Mouse (Mus musculus) embryo, embryonic 11 days (tissue): Measurements from ENCODE around the gene Bst2.

Experiments
- DNase-seq: peaks from one replicate; pipeline ENCODE4 v3.0.0-alpha.2; 2015

Gene Bst2

DNA sequence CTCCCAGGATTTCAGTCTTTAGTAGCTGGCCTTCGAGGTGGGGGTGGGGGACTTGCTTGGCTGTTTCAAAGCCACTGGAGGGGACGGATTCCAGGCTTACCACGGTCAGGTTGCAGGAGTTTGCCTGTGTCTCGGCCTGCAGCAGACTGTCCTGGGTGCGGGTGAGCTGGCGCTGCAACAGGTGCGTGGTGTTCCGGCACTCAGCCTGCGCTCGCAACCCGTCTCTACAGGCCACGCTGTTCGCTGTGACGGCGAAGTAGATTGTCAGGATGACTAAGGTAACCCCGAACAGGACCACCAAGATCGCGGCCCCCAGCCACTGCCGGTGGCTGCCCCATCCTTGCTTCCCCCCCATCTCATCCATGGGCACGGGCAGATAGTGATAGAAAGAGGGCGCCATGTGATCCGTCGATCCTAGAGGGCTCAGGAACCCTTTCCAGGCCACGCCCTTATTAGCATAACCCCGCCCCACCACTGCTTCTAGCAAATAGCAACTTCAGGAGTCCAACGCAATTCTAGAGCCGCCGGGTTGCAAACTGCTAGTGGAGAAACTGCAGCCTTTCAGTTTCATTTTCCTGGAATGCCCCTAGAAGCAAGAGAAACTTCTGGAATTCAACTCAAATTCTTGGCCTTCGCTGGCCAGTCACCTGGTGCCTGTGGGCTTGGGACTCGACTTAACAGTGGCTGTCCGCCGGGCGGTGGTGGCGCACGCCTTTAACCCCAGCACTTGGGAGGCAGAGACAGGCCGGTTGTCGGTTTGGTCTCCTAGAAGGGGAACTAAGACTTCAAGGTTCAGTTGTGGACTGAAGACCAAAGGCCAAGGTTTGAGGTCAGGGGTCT lies at the start of gene Bst2:
TSS of gene Bst2 (minus strand) at position 429 of the 840 bp plus-strand sequence.
- DNase-seq = peak; percentile 92

DNA sequence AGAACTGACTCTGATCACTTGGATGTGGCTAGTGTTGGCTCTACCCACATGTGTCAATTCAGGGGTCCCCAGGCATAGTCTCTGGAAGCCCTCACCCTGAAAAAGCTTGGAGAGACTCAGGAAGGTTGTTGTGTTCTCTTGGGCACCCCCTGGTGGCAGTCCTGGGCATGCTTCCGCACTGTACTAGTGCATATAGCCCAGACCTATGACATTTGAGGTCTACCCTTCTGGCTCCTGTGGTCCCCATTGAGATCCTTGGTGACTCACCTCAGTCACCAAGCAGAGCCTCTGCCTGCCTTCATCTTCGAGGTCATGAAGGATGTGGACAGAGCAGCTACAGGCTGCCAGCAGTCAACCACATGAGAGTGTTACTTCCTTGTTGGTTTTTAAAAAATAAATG lies 49.6 kb upstream of the Bst2 start:
- peak; percentile 38 for DNase-seq

DNA sequence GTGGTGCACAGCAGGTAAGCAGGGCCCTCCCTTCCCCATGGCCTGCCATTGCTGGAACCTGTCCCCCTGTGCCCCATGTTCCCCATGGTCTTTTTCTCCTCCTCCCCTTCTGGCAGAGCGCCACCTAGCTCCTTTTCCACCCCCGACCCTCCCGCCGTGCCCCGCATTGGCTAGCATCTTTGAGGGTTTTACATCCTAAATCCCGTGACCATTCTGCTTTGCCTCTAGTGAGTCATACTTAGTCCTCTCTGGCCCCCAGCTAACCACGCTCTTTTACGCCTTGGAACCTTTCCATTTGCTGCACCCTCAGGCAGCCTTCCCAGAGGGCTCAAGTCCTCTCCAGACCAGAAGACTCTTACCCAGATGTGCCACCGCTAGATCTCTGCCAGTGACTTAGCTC lies 42.9 kb upstream of the Bst2 start:
- no peak for DNase-seq

DNA sequence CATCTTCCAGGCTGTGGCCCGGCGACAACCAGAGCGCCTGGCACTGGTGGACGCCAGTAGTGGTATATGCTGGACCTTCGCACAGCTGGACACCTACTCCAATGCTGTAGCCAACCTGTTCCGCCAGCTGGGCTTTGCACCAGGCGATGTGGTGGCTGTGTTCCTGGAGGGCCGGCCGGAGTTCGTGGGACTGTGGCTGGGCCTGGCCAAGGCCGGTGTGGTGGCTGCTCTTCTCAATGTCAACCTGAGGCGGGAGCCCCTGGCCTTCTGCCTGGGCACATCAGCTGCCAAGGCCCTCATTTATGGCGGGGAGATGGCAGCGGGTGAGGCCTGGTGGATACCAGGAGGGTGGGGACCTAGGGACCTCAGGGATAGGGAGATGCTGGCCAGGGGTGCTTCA lies 42.2 kb upstream of the Bst2 start:
- no peak for DNase-seq

DNA sequence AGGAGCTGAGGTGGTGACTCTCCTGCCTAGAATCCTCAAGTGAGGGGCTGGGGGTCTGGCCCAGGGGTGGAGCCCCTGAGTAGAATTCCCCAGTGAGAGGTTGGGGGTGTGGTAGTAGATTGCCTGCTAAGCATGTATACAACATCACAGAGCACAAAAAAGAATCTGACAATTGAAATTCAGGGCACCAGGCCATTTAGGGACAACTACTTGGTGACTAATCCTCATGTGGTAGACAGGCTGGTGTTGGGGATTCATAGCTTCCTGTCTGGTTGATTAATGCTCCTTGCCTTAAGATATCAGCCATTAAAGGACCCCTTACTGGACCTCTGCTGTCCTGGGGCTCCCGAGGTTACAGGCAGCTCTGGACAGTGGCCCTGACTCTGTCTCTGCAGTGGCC lies 41.8 kb upstream of the Bst2 start:
- no peak for DNase-seq

DNA sequence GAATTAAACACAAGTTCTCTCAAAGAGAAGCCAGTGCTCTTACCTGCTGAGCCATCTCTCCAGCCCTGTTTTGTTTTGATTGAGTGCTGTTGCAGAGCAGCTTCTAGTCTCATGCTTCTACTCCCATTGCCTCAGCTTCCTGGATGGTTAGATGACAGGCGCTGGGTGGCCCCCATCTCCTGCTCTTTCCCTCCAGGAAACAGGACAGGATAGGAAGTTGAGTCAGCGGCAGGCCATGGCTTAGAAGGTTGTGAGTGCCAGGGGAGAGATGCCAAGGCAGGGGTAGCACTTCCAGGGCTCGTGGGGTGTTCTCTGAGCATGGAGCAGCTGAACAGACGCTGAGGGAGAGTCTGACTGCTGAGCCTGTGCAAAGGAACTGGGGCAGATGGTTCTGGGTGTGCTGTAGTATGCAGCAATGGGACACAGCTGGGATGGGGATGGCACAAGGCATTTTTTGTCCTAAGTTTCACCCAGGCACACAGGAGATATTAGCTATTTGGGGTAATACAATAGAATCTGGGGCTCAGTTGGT lies 40.7 kb upstream of the Bst2 start:
- no peak for DNase-seq

DNA sequence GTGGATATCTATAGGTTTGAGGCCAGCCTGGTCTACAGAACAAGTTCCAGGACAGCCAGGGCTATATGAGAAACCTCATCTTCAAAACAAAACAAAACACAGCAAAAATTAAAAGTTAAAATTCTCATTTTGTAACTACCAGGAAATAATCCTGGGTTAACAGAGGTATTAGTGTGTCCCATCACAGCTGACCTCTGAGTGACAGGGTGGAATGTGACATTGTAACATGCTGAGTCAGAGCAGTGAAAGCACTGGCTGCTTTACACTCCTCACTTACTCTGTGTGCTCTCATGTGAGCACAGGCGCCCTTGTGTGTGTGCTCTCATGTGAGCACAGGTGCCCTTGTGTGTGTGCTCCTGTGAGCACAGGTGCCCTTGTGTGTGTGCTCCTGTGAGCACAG lies 37.8 kb upstream of the Bst2 start:
- DNase-seq = no peak

DNA sequence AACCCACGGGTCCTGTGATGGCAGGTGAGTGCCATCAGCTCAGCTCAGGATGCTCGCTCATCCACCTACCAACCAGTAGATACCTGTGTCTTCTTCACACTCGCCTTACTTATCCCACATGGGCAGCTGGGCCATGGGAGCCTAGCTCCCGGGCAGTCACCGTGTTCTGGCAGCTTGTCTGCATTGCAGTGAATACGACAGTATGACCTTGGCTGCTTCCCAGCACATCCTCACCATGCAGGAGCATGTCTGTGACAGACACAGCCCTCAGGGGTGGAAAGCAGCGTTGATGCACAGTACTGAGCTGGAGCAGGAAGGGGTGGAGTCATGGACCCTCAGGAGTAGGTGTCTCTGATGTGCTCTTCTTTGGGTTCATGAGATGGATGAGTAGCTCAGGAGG lies 37.2 kb upstream of the Bst2 start:
- DNase-seq = no peak

DNA sequence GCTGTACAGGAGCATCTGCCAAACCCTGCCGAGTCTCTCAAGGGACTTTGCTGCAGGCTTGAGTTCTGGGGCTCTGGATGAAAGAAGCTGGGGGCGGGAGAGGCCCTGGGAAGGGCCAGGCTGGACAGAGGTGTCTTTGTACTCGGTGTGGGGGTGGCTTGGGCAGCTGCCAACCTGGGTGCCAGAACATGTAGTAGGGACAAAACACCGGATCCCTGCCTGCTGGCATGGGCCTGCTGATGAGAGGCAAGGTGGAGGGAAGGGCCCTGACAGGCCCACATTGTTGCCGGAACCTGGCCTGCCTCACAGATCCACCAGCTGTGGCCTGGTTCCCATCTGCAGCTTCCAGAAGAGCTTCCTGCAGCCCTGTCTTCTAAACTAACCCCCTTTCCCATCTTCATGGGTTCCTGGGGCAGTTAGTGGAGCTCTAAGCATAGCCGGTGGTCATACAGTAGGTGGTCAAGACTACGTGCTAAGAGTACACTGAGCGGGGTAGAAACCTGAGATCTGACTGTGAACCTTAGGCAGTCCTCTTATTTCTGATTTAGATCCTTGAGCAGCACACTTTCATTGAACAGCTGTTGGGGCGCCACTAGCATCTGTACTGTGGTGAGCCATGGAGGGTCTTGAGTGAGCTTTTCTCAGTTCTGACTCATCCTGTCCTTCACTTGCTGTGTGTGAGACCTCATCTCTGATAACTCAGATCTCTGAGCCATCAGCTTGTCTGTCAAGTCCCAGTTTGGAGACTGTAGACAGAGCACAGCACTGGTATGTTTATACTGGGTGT lies 35.8 kb upstream of the Bst2 start:
- no peak for DNase-seq

DNA sequence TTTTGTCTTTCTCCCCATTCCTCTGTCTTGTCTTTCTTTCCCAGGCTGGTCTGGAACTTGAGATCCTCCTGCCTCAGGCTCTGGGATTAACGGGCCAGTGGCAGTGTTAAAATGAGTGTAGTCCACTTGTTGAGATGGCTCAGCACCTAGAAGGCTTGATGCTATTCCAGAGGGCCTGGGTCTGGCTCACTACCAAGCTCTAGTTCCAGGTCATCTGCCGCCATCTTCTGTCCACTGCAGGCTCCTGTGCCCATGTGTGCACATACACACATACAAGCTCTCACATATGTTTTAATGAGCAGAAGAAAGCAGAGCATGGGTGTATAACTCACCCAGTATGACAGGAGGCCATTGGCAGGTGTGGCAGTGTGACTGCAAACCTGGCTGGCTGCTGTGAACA lies 34.8 kb upstream of the Bst2 start:
- no peak for DNase-seq

DNA sequence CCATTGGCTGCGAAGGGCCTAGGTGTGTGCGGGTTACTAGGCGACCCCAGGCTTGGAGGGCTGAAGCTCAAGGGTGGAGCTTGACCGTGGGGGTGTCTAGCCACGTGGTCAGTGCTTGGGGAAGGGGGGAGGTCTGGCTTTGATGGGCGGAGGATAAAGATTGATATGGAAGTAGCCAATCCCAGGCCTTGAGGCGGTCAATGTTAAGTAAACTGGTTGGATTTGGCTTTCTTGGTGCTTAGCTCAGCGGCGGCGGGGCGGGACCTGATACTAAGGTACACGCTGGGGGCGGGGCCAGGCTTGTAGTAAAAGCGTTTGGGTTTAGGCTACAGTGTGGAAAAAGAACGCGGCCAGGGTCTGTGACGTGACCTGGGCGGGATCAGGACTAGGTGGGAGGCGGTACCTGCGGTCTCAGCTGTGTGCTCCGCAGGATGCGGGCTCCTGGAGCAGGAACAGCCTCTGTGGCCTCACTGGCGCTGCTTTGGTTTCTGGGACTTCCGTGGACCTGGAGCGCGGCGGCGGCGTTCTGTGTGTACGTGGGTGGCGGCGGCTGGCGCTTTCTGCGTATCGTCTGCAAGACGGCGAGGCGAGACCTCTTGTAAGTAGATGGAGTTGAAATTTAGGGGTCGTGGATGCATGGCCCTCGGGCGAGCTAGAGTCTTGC lies 33.2 kb upstream of the Bst2 start:
- peak; percentile 96 for DNase-seq

DNA sequence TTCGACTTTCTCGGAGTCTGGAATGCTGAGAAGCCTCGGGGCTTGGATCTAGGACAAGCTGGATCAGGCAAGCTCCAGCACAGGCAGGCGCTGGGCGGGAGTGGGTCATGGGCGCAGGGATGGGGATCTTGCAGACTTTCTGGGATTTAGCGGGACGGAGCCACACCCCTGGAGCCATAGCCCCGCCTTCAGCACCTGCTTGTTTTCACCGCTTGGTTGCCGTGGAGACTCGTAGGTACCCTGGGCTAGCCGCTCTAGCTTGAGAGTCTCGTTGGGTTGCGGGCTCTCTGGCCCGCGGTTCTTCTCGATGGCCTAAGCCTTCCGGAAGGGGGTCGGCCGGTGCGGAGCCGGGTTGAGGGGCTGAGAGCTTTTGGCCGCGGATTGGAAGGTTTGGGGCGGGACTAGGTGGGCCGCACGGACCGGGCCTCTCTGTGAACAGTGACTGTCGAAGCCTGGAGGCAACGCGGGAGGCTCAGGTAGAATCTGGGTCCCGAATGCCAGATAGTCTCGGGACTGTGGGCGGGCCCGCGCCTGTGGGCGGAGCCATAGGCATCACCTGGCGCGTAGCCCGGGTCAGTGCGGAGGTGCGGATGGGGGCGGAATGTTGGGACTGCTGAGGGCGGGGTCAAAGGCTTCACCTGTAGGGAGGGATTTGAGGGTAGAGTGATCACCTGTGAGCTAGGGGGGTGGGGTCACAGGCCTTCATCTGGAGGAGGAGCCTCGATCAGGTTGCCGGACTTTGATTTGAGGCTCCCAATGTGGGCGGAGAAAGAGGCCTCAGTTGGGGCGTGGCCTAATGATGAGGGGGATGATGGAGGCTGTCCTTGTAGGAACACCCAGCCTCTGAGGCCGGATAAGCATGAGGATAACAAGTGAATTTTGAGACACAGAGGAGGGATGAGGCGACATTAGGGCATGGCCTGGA lies 32.4 kb upstream of the Bst2 start:
- DNase-seq = peak; percentile 93

DNA sequence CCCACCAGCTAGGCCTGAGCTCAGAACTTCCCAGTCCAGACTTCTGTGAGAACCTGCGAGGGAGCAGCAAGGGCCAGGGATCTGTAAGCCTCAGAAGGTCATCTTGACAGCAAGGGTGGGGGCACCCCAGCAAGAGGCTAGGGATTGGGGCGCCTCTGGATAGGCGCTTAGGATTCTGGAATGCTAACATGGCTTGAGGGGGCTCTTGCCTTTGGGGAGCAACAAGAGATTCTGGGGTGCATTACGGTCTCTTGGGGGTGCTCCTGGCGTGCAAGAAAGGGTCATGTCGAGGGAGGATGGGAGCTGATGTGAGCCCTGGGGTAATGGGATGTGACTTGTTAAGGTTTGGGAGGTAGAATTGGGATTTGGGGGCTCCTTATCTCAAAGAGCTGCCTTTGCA lies 31.7 kb upstream of the Bst2 start:
- DNase-seq = no peak

DNA sequence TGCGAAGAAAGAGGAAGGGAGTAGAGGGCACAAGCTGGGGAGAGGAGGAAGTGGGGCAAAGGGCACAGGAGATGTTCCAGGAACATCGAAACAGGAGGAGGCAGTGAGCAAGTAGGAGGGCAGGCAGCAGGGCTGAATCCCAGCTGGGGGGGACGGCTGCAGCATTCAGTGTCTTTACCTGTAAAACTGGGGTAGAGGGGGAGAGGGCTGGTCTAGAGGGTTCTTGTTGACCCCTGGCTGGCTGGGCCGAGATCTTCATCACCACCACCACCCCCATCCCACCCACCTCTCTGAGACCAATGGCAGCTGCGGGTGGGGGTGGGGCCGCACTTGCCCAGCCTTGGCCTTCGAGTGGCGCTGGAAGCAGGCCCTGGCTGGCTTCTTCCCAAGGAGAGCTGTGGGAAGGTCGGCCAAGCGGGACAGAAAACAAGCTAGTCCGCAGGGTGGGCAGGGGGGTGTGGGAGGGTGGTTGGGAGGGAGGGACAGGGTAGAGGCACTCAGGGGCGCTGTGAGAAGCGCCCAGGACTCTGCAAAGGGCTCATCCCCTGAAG lies 31.2 kb upstream of the Bst2 start, which contains the start of gene Slc27a1:
TSS of gene Slc27a1 (plus strand) at position 496 of the 551 bp plus-strand sequence.
- no peak for DNase-seq

DNA sequence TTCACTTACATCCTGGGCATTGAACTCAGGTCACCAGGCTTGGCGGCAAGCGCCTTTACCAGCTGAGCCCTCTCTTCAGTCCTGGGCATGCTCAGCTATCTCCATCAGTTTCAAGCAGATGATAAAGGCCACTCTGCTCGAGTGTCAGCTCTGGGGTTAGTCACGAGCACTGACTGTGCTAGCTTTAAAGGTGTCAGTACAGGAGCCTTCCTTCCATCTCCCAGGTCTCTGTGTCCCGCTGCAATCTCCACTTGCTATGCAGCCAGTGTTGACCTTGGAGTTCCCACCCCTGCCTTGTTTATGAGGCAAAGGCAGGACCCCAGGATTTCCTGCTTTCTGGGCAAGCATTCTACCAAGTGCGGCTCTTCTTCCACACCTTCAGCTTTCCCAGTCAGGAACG lies 30.3 kb upstream of the Bst2 start:
- no peak for DNase-seq

DNA sequence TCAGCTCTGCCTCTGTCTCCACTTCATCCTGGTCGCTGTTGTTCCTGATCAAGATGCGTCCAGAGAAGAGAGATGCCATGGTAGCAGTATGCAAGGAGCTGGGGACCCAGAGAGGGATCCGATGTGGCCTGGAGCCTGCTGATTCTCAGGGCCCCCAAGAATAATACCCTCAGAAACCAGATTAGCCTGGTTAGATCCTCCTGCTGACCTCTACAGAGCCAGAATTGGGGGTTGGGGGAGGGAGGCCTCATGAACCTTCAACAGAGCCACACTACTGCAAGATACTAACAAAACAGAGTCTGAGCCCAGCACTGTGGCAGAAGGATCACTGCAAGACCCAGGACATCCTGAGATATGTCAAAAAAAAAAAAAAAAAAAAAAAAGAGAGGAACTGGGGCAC lies 29.2 kb upstream of the Bst2 start, which contains the start of gene Nxnl1:
TSS of gene Nxnl1 (minus strand) at position 101 of the 400 bp plus-strand sequence.
- no peak for DNase-seq

DNA sequence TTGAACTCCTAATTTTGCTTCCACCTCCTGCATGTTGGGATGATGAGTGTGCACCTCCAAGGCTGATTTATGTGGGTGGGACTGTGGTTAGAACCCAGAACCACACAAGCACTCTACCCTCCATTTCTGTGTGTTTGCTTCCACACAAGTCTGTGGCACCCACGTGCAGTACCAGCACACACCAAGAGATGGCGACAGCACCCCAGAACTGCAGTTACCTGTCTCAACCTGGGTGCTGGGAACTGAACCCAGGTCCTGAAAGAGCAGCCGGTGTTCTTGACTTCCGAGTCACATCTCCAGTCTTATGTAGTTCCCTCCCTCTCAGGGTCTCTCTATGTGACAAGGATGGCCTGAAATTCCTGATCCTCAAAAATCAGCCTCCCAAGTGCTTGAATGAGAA lies 26.7 kb upstream of the Bst2 start:
- DNase-seq = no peak

DNA sequence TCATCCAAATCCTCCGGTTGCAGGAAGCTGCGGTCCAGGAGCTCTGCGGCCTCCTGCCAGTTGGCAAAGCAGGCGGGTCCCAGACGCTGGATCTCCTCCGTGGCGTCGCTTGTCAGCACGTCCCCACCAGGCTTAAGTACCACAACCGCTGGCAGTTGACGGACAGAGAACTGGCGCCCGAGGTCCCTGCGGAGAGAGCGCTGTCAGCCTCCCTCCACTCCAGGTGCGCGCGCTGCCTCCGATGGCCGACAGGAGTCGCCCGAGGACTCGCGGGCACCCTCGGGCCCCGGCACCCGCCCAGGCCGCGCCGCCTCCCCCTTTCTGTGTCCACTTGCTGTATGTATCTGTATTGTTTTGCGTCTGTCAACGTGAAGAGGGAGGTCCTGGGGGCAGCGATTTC lies 25.5 kb upstream of the Bst2 start:
- peak; percentile 76 for DNase-seq

DNA sequence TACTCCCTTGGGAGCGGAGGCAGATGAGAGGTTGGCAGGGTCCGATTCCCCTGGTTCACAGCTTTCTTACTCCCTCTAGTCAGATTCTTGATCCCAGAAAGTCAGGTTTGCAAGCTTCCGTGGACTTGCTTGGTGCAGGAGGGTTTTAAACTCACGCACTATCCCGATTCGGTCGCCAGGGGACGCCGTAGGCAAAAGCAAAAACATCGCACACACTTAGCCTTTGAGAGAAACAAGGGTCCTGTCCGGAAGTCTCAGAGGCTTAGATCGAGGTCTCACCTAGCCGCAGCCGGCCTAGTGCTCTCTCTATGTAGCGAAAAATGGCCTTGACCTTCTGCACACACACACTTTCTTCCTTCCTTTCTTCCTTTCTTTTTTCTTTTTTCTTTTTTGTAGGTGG lies 24.1 kb upstream of the Bst2 start:
- peak; percentile 83 for DNase-seq

DNA sequence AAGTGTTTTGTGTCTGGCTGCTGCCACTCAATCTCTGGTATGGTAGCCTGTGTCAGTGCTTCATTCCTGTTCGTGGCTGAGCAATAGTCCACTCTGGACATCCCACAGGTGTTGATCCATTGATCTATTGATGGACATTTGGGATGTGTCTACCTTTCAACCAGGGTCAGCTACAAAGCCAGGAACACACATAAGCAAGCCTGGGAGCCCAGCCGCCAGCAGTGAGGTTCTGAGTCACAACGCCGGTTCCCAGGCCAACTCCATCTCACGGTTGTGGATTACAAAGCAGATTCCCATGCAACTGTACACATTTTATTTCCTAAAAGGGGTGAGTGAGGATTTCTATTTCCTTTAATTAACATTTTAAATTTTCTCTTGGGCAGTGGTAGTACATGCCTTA lies 23.5 kb upstream of the Bst2 start:
- DNase-seq = no peak

DNA sequence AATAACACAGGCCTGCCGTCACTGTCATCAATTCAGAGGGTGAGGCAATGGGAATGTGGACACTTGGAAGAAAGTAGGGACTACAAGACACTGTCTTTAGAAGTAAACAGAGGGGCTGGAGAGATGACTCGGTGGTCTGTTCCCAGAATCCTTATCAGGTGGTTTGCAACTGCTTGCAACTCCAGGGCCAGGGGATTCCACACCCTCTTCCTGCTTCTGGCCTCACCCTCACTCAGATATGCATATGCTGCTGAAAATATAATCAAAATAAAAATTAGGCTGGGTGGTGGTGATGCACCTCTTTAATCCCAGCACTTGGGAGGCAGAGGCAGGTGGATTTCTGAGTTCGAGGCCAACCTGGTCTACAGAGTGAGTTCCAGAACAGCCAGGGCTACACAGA lies 22.8 kb upstream of the Bst2 start:
- DNase-seq = no peak
